Comparison of ENCODE assay signal across 34 mouse cellular contexts in genomic region chr11:3976678-3977077, GRCm38 (mm10). TPM values are rescaled to one million over a fixed set of nuclear protein-coding genes. Genes with fewer than 3 reads are reported as not detected.
"Had no signal": no experiment of that assay in that cellular context is flagged by ENCODE, and none has a peak within 500 bp of the region (broad histone marks: within the 10 kb centered on the region; RNA-seq: fewer than 3 reads in every experiment).

Gene 4930556J24Rik (minus strand): TSS chr11:3976778.

- H3K4me1 ChIP-seq: heart, embryonic 10.5 days; heart, embryonic 12.5 days; heart, embryonic 15.5 days; hindbrain, embryonic 12.5 days; hindbrain, embryonic 13.5 days; hindbrain, embryonic 15.5 days; intestine, embryonic 15.5 days had no signal

- DNase-seq: heart, postnatal 10 days; heart, postnatal 14 days; heart, postnatal 36 days; heart, postnatal 4 days; kidney, adult 11 months; kidney, adult 18-20 months; kidney, adult 2 months; kidney, adult 8-10 months; kidney, adult 9 months; kidney, postnatal 10 days; kidney, postnatal 14 days; kidney, postnatal 36 days; kidney, postnatal 4 days; layer of hippocampus, adult 9-11 months; layer of hippocampus, postnatal 36 days had no signal

- H3K27me3 ChIP-seq: heart, embryonic 12.5 days; heart, embryonic 13.5 days; heart, embryonic 15.5 days; hindbrain, embryonic 12.5 days; hindbrain, embryonic 13.5 days; hindbrain, embryonic 15.5 days; intestine, embryonic 15.5 days; kidney, embryonic 15.5 days had no signal

- H3K27ac ChIP-seq: heart, embryonic 10.5 days; heart, embryonic 13.5 days; heart, embryonic 15.5 days; hindbrain, embryonic 10.5 days; hindbrain, embryonic 12.5 days; hindbrain, embryonic 13.5 days; hindbrain, embryonic 14.5 days; hindbrain, embryonic 15.5 days; hindbrain, postnatal 0 days; intestine, embryonic 15.5 days; kidney, embryonic 15.5 days; kidney, postnatal 0 days; layer of hippocampus, adult 2 months had no signal

- H3K4me3 ChIP-seq: heart, embryonic 10.5 days; heart, embryonic 12.5 days; heart, embryonic 13.5 days; heart, embryonic 15.5 days; hindbrain, embryonic 10.5 days; hindbrain, embryonic 12.5 days; hindbrain, embryonic 13.5 days; hindbrain, embryonic 15.5 days; intestine, embryonic 15.5 days; kidney, embryonic 15.5 days; layer of hippocampus, adult 2 months had no signal

RNA-seq across cellular contexts. Expression of gene 4930556J24Rik, which starts in this region (rescaled TPM):
- polyA plus RNA-seq: heart, embryonic 12.5 days; heart, embryonic 13.5 days; heart, embryonic 14.5 days; heart, embryonic 15.5 days; heart, postnatal 0 days; hindbrain, embryonic 13.5 days; hindbrain, embryonic 16.5 days; intestine, embryonic 15.5 days; intestine, embryonic 16.5 days; large intestine, adult 2 months had no signal
